Mouse (Mus musculus) kidney, postnatal 0 days (tissue): Measurements from ENCODE around the gene Wdr20rt. TPM values are rescaled to one million over a fixed set of nuclear protein-coding genes. Genes with fewer than 3 reads are reported as not detected.
A peak's percentile ranks its signal among the peaks of the same experiment; 100 is the strongest.
"Not testable (repeated sequence)": the region's sequence is repeated elsewhere in the genome, so short reads cannot be mapped to it uniquely, and the experiment has no call there.

ENCODE experiments used
- ATAC-seq: fragments of 200-750 bp; cut with Nextera tagmentation; replicated peaks from 2 replicates; pipeline ENCODE4 v1.8.0; 2017; ENCODE audit warnings: low read depth, moderate number of reproducible peaks, moderate TSS enrichment, moderate library complexity; ENCODE audit not compliant: low FRiP score
- DNase-seq: peaks from one replicate; pipeline ENCODE4 v3.0.0-alpha.2; 2016; ENCODE audit warnings: low spot score
- H3K27ac ChIP-seq: fragments of 300-500 bp; sonication (generic); 2 replicates; pipeline ENCODE4 v1.5.1; 2014; ENCODE audit warnings: mild to moderate bottlenecking
- H3K27me3 ChIP-seq: fragments of 300-500 bp; sonication (generic); 2 replicates; pipeline ENCODE4 v1.6.1; 2014; ENCODE audit warnings: low read length, mixed read lengths; ENCODE audit not compliant: insufficient read depth
- H3K36me3 ChIP-seq: fragments of 300-500 bp; sonication (generic); 2 replicates; pipeline ENCODE4 v1.6.1; 2014; ENCODE audit warnings: low read length, mixed read lengths; ENCODE audit not compliant: insufficient read depth
- H3K4me1 ChIP-seq: fragments of 300-500 bp; sonication (generic); replicated peaks from 2 replicates; pipeline ENCODE4 v1.6.1; 2014; ENCODE audit warnings: antibody characterized with exemption, low read length, mixed read lengths; ENCODE audit not compliant: insufficient read depth
- H3K4me2 ChIP-seq: fragments of 300-500 bp; sonication (generic); 2 replicates; pipeline ENCODE4 v1.6.1; 2014; ENCODE audit warnings: mild to moderate bottlenecking, low read length, moderate library complexity, mixed read lengths
- H3K4me3 ChIP-seq: fragments of 300-500 bp; sonication (generic); replicated peaks from 2 replicates; pipeline ENCODE4 v1.5.1; 2014; ENCODE audit warnings: low read depth, low read length
- H3K9ac ChIP-seq: fragments of 300-500 bp; sonication (generic); 2 replicates; pipeline ENCODE4 v1.6.1; 2014; ENCODE audit warnings: low read depth, low read length
- H3K9me3 ChIP-seq: fragments of 300-500 bp; sonication (generic); replicated peaks from 2 replicates; pipeline ENCODE4 v1.6.1; 2016; ENCODE audit warnings: low read length, inconsistent platforms, mixed read lengths
- CTCF ChIP-seq: IDR thresholded peaks from 2 replicates; pipeline ENCODE4 v1.5.1; 2016; ENCODE audit warnings: antibody characterized with exemption, low read depth, mild to moderate bottlenecking, moderate library complexity
- WGBS: fragments of 180-500 bp; shearing (Covaris S2); extraction: QIAGEN DNeasy Blood & Tissue Kit; methylation state at CpG from one replicate; pipeline ENCODE4 v1.1.7; 2014; 5-methylcytosine and 5-hydroxymethylcytosine counted together
- polyA plus RNA-seq: library from polyadenylated mRNA; unstranded; fragments of >200 nt; fragmentation: Nextera tagmentation; extraction: Ambion mirVana; gene quantifications from 2 replicates; pipeline ENCODE4 v1.2.1, GENCODE M21; 2015

The Wdr20rt gene
- polyA plus RNA-seq, 1 experiment from 2014 or later, result not detected

DNA sequence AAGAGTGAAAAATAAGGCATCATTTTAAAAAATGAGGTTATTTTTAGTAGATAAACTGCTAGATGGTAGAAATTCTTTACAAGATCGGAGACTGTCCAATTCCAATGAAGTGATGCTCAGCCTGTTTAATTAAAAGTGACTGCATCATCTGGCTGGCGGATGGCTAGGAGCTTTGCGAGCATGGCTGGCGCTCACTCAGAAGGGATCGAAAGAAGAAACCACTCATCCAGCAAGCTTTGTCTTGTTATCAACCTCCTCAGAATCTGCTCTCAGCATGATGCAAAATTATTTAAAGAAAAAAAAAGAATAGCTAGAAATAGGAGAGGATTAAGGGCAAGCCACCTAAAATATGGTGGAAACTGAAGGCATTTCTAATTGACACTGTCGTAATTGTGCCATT is 3.3 kb downstream of the Wdr20rt start:
- 83% methylated on average over 6 of the region's 6 CpGs for WGBS
- TF ChIP-seq CTCF, result no peak
- Histone ChIP-seq H3K9me3 (no peaks in the 10 kb centered on the region), H3K36me3 (no peaks in the 10 kb centered on the region), H3K9ac (no peak overlapping the region), H3K4me2 (no peak overlapping the region), H3K27ac (no peak overlapping the region), H3K4me3 (no peak overlapping the region), H3K27me3 (no peaks in the 10 kb centered on the region), H3K4me1 (no peaks in the 10 kb centered on the region)
- ATAC-seq (no peak), DNase-seq (no peak)

DNA sequence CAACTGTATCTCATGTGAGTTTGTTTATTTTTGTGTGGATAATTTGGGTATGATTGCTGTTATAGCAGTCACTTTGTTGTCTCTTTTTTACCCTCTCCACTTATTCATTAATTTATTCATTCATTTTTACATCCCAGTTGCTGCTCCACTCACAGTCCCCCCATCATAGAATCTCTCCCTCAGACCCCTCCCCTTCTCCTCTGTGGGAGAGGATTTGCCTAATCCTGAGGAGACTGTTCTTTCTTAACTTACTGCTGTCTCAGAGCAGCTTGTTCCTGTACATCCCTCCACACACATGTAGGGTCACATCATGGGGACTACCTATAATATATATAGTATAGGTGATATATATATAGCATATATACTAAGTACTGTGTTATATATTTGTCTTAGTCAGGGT is 3.7 kb downstream of the Wdr20rt start:
- H3K4me1 ChIP-seq, result no peaks in the 10 kb centered on the region
- no peaks in the 10 kb centered on the region for H3K9me3 ChIP-seq
- H3K9ac ChIP-seq, result no peak overlapping the region
- H3K27ac ChIP-seq, result no peak overlapping the region
- no peak for ATAC-seq
- H3K27me3 ChIP-seq, result no peaks in the 10 kb centered on the region
- TF ChIP-seq CTCF, result no peak
- no peak for DNase-seq
- H3K36me3 ChIP-seq, result no peaks in the 10 kb centered on the region
- H3K4me3 ChIP-seq, result no peak overlapping the region
- H3K4me2 ChIP-seq, result no peak overlapping the region

DNA sequence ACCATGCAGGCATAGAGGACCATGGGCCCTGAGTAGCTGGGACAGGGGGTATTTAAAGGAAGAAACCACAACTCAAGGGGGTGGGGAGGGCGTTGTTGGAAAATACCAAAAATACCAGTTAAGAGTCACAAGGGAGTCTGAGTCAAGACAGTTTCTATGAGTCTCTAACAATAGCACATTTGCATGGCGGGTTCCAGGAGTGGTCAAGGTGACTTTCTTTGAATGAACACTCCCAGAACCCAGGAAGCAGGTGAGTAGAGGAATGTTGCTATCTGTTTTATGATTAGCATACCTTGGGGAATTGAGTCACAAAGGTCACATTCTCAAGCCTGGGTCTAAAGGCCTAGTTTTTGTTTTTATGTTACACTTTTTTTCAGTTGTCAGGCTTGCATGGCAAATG is 7.5 kb downstream of the Wdr20rt start:
- H3K9ac ChIP-seq, H3K27ac ChIP-seq, H3K9me3 ChIP-seq, H3K4me1 ChIP-seq, H3K4me3 ChIP-seq, ATAC-seq, H3K4me2 ChIP-seq, DNase-seq, H3K27me3 ChIP-seq, H3K36me3 ChIP-seq: not testable (repeated sequence)
- WGBS, result 90% methylated on average over 2 of the region's 2 CpGs

- no peak overlapping the region for H3K9ac ChIP-seq
- H3K4me3 ChIP-seq, result no peak overlapping the region
- H3K36me3 ChIP-seq, result no peaks in the 10 kb centered on the region
- ATAC-seq, result no peak
- no peak overlapping the region for H3K4me2 ChIP-seq
- no peak for TF ChIP-seq CTCF
- WGBS, result 83% methylated on average over 10 of the region's 10 CpGs
- no peaks in the 10 kb centered on the region for H3K9me3 ChIP-seq
- DNase-seq, result no peak
- H3K27ac ChIP-seq, result no peak overlapping the region
- H3K27me3 ChIP-seq, result no peaks in the 10 kb centered on the region
- no peaks in the 10 kb centered on the region for H3K4me1 ChIP-seq
Observed at GRCm38 (mm10) chr12:65250116-65250738, 24.9 kb downstream of the Wdr20rt start.

DNA sequence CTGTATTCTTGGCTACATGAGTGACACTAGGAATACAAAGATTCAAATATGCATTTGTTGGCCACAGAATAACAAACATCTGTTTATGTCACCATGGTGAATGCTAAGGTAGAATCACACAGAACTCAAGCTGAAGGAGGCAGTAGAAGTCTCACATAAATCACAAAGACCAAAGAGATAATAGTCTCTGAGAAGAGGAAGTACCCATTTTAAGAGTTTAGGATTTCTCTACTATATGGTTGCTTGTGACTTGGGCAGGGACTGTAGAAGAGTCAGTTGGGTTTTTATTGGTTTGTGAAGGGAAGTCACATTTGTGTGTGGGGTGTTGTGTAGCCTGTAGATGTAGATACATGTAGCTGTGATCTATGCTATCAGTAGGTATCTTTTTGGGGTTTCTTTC is 31.6 kb downstream of the Wdr20rt start:
- Histone ChIP-seq H3K36me3 (no peaks in the 10 kb centered on the region), H3K27ac (no peak overlapping the region), H3K4me3 (no peak overlapping the region), H3K9ac (no peak overlapping the region), H3K9me3 (no peaks in the 10 kb centered on the region), H3K4me2 (no peak overlapping the region), H3K4me1 (no peaks in the 10 kb centered on the region), H3K27me3 (no peaks in the 10 kb centered on the region)
- DNase-seq, result no peak
- ATAC-seq, result no peak
- no peak for TF ChIP-seq CTCF

- WGBS, result 30% methylated on average over 19 of the region's 19 CpGs
- 0 out of 2 replicates have a peak overlapping the region, but pooled peaks have one; percentile 4 for H3K4me3 ChIP-seq
- H3K27ac ChIP-seq, result no peak overlapping the region
- H3K9me3 ChIP-seq, result no peaks in the 10 kb centered on the region
- DNase-seq (peak; percentile 47), ATAC-seq (no peak)
- H3K36me3 ChIP-seq, result no peaks in the 10 kb centered on the region
- no peaks in the 10 kb centered on the region for H3K27me3 ChIP-seq
- H3K4me2 ChIP-seq, result peak overlapping the region; percentile 48
- no peak overlapping the region for H3K9ac ChIP-seq
- H3K4me1 ChIP-seq, result no peaks in the 10 kb centered on the region
- TF ChIP-seq CTCF, result no peak
Observed at GRCm38 (mm10) chr12:65258212-65259138, 33.2 kb downstream of the Wdr20rt start.
